Mouse (Mus musculus): Measurements from ENCODE around the gene Dld.

DNA sequence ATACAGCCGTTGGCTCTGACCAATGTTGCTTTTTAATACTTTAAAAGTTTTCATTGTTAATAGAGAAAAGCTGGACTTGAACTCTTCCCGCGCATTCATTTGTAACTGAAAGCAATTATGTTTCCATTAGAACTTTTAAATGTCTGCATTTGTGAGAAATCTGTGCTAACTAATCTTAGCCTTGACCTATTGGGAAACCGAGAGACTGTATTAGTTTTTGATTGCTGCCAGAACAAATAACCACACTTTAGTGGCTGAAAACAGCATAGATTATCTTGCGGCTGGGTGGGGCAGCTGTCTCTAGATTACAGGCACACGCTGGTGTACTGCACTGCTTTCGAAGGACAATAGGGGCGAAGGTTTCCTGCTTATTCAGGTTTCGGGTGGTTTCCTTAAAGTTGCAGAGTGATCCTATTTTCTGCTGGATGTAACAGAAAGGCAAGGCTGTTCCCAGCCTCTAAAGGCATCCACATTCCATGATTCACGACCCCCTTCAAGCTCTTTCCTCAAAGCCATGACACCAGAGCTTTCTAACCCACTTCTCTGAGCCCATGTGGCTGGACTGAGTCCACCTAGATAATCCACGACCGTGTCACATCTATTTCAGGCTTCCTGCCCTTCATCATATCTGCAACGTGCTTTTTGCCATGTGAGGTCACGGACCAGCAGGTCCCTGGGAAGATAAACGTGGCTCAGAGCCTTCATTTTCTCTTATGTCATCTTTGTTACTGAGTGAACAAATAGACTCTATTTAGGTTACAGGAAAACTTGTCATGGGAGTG is 57.7 kb downstream of the Dld start:
- TF ChIP-seq POLR2A (IDR thresholded peaks at IDR 0.05; ENCODE audit: control insufficient read depth in 1 of 2, insufficient read depth in 1 of 2, low read depth in 1 of 2, low read length in 2 of 2, poor library complexity in 1 of 2) (no peak), GABPA (IDR thresholded peaks at IDR 0.05; ENCODE audit: low read depth, low read length) (no peak), E2F4 (IDR thresholded peaks at IDR 0.05; ENCODE audit: borderline replicate concordance, low read depth, low read length) (no peak), USF1 (IDR thresholded peaks at IDR 0.05; ENCODE audit: low read depth, low read length) (no peak), MXI1 (IDR thresholded peaks at IDR 0.05; ENCODE audit: low read depth, low read length) (no peak), CTCF (IDR thresholded peaks at IDR 0.05 in 2 of 3, conservative IDR thresholded peaks at IDR 0.05 in 1 of 3; ENCODE audit: control insufficient read depth in 1 of 3, insufficient read depth in 1 of 3, low read depth in 2 of 3, low read length in 3 of 3, poor library complexity in 1 of 3, severe bottlenecking in 1 of 3) (no peak), MAFK (IDR thresholded peaks at IDR 0.05; ENCODE audit: borderline replicate concordance, low read depth, low read length) (no peak), CHD2 (IDR thresholded peaks at IDR 0.05; ENCODE audit: low read length) (no peak)
